Mouse (Mus musculus) forebrain, postnatal 0 days (tissue): ENCODE results near the gene Exosc10. TPM values are rescaled to one million over a fixed set of nuclear protein-coding genes. Genes with fewer than 3 reads are reported as not detected.

Source experiments
- ATAC-seq: fragments of 200-750 bp; cut with Nextera tagmentation; 2 replicates; pipeline ENCODE4 v1.8.0; 2017; ENCODE audit warnings: mild to moderate bottlenecking, moderate library complexity
- DNase-seq: peaks from one replicate; pipeline ENCODE4 v3.0.0-alpha.2; 2015
- H3K27ac ChIP-seq: fragments of 300-500 bp; sonication (generic); 2 replicates; pipeline ENCODE4 v1.5.1; 2014; ENCODE audit warnings: low read depth, mild to moderate bottlenecking, antibody characterized with exemption, low read length, moderate library complexity, mixed read lengths
- H3K27me3 ChIP-seq: fragments of 300-500 bp; sonication (generic); 2 replicates; pipeline ENCODE4 v1.6.1; 2014; ENCODE audit warnings: mild to moderate bottlenecking, low read length, mixed read lengths; ENCODE audit not compliant: insufficient read depth
- H3K36me3 ChIP-seq: fragments of 300-500 bp; sonication (generic); 2 replicates; pipeline ENCODE4 v1.6.1; 2014; ENCODE audit warnings: mild to moderate bottlenecking, moderate library complexity; ENCODE audit not compliant: insufficient read depth
- H3K4me1 ChIP-seq: fragments of 300-500 bp; sonication (generic); 2 replicates; pipeline ENCODE4 v1.6.1; 2014; ENCODE audit warnings: antibody characterized with exemption; ENCODE audit not compliant: insufficient read depth
- H3K4me2 ChIP-seq: fragments of 300-500 bp; sonication (generic); 2 replicates; pipeline ENCODE4 v1.6.1; 2014; ENCODE audit warnings: low read depth, mild to moderate bottlenecking, moderate library complexity
- H3K4me3 ChIP-seq: fragments of 300-500 bp; sonication (generic); 2 replicates; pipeline ENCODE4 v1.5.1; 2014; ENCODE audit warnings: low read depth, low read length, mixed read lengths
- H3K9ac ChIP-seq: fragments of 300-500 bp; sonication (generic); 2 replicates; pipeline ENCODE4 v1.6.1; 2014; ENCODE audit warnings: mild to moderate bottlenecking
- H3K9me3 ChIP-seq: fragments of 300-500 bp; sonication (generic); 2 replicates; pipeline ENCODE4 v1.6.1; 2016; ENCODE audit warnings: low read length
- CTCF ChIP-seq: sonication (generic); IDR thresholded peaks from 2 replicates; pipeline ENCODE4 v1.5.1; 2016; ENCODE audit warnings: antibody characterized with exemption, control low read depth, low read depth
- WGBS: fragments of 180-500 bp; shearing (Covaris S2); extraction: QIAGEN DNeasy Blood & Tissue Kit; methylation state at CpG from one replicate; pipeline ENCODE4 v1.1.7; 2014; 5-methylcytosine and 5-hydroxymethylcytosine counted together
- polyA plus RNA-seq: library from polyadenylated mRNA; unstranded; fragments of >200 nt; fragmentation: Nextera tagmentation; extraction: Ambion mirVana; gene quantifications from 2 replicates; pipeline ENCODE4 v1.2.1, GENCODE M21; 2015
- total RNA-seq: library from RNA; depleted of rRNA; stranded (reverse); fragments of >200 nt; gene quantifications from 2 replicates; pipeline ENCODE4 v1.2.3, GENCODE M21; 2014

Gene Exosc10
- total and polyA plus RNA-seq, 2 experiments from 2014 or later, result 76.8 to 80.0 TPM

GRCm38 (mm10) chr4:148589565-148589964 is 31.3 kb downstream of the Exosc10 start:
- WGBS, result 53% methylated on average over 6 of the region's 8 CpGs
- DNase-seq (peak; percentile 60), ATAC-seq (no peak)
- Histone ChIP-seq H3K36me3 (peaks cover 15% of the 10 kb centered on the region), H3K9me3 (no peaks in the 10 kb centered on the region), H3K4me1 (peaks cover 6% of the 10 kb centered on the region; the same call in 1 of the 2 replicates), H3K4me3 (no peak overlapping the region), H3K27me3 (no peaks in the 10 kb centered on the region), H3K9ac (no peak overlapping the region), H3K27ac (no peak overlapping the region), H3K4me2 (no peak overlapping the region)
- no peak for TF ChIP-seq CTCF

- no peaks in the 10 kb centered on the region for H3K27me3 ChIP-seq
- peaks cover 6% of the 10 kb centered on the region; the same call in 1 of the 2 replicates for H3K4me1 ChIP-seq
- peak overlapping the region; percentile 76 for H3K4me2 ChIP-seq
- no peaks in the 10 kb centered on the region for H3K9me3 ChIP-seq
- H3K27ac ChIP-seq, result peak overlapping the region; percentile 78
- 3% methylated on average over 18 of the region's 18 CpGs for WGBS
- peak overlapping the region; percentile 69; the same call in 1 of the 2 replicates for H3K9ac ChIP-seq
- no peak for DNase-seq
- ATAC-seq, result peak; percentile 39
- peaks cover 25% of the 10 kb centered on the region for H3K36me3 ChIP-seq
- H3K4me3 ChIP-seq, result peak overlapping the region; percentile 72
- no peak for TF ChIP-seq CTCF
Observed at GRCm38 (mm10) chr4:148590421-148591170, 32.4 kb downstream of the Exosc10 start.

GRCm38 (mm10) chr4:148591171-148591630 is 33.0 kb downstream of the Exosc10 start, which contains the start of gene Srm:
Gene Srm, plus strand, starts transcription at chr4:148591503.
- under 1% methylated on average over 47 of the region's 50 CpGs for WGBS
- peak; percentile 98 for DNase-seq

GRCm38 (mm10) chr4:148591637-148592380 is 33.6 kb downstream of the Exosc10 start:
- H3K4me1 ChIP-seq, result peaks cover 6% of the 10 kb centered on the region; the same call in 1 of the 2 replicates
- ATAC-seq, result peak; percentile 42
- peaks cover 33% of the 10 kb centered on the region for H3K36me3 ChIP-seq
- peak overlapping the region; percentile 78 for H3K27ac ChIP-seq
- H3K9ac ChIP-seq, result peak overlapping the region; percentile 69
- H3K9me3 ChIP-seq, result no peaks in the 10 kb centered on the region
- H3K4me2 ChIP-seq, result peak overlapping the region; percentile 76
- 4% methylated on average over 53 of the region's 53 CpGs for WGBS
- H3K4me3 ChIP-seq, result peak overlapping the region; percentile 72
- H3K27me3 ChIP-seq, result no peaks in the 10 kb centered on the region
- TF ChIP-seq CTCF, result no peak
- DNase-seq, result peak; percentile 63

More at GRCm38 (mm10) chr4:148591171-148591630, 33.0 kb downstream of the Exosc10 start, which contains the start of gene Srm:
- peak within 1 kb of the TSS; percentile 69 for H3K9ac ChIP-seq
- no peak for TF ChIP-seq CTCF
- peaks cover 6% of the 10 kb centered on the region; the same call in 1 of the 2 replicates for H3K4me1 ChIP-seq
- H3K9me3 ChIP-seq, result no peaks in the 10 kb centered on the region
- ATAC-seq, result peak; percentile 98
- H3K4me2 ChIP-seq, result peak within 1 kb of the TSS; percentile 76
- no peaks in the 10 kb centered on the region for H3K27me3 ChIP-seq
- H3K36me3 ChIP-seq, result peaks cover 30% of the 10 kb centered on the region
- peak within 1 kb of the TSS; percentile 72 for H3K4me3 ChIP-seq
- H3K27ac ChIP-seq, result peak within 1 kb of the TSS; percentile 78

- Histone ChIP-seq H3K27ac (no peak overlapping the region), H3K27me3 (no peaks in the 10 kb centered on the region), H3K36me3 (peaks cover 43% of the 10 kb centered on the region), H3K9me3 (no peaks in the 10 kb centered on the region), H3K4me1 (peaks cover 6% of the 10 kb centered on the region; the same call in 1 of the 2 replicates), H3K4me2 (no peak overlapping the region), H3K4me3 (no peak overlapping the region), H3K9ac (no peak overlapping the region)
- ATAC-seq (no peak), DNase-seq (no peak)
- TF ChIP-seq CTCF, result no peak
- WGBS, result 92% methylated on average over 11 of the region's 11 CpGs
Observed at GRCm38 (mm10) chr4:148593996-148594395, 35.8 kb downstream of the Exosc10 start.

- Histone ChIP-seq H3K4me2 (no peak overlapping the region), H3K36me3 (peaks cover 50% of the 10 kb centered on the region), H3K27me3 (no peaks in the 10 kb centered on the region), H3K4me3 (no peak overlapping the region), H3K9me3 (no peaks in the 10 kb centered on the region), H3K27ac (no peak overlapping the region), H3K4me1 (peaks cover 6% of the 10 kb centered on the region; the same call in 1 of the 2 replicates), H3K9ac (no peak overlapping the region)
- ATAC-seq, result no peak
- DNase-seq, result no peak
- 33% methylated on average over 6 of the region's 6 CpGs for WGBS
- TF ChIP-seq CTCF, result no peak
Observed at GRCm38 (mm10) chr4:148595916-148596315, 37.7 kb downstream of the Exosc10 start.
